Mouse (Mus musculus) CH12.LX (cell line): Measurements from ENCODE around the gene Pdgfra. TPM values are rescaled to one million over a fixed set of nuclear protein-coding genes. Genes with fewer than 3 reads are reported as not detected.

Experiments
- DNase-seq: peaks from one replicate; pipeline ENCODE4 v3.0.0-alpha.2; 2013; ENCODE audit errors: extremely low read depth
- H3K27ac ChIP-seq: 2 replicates; pipeline ENCODE4 v1.5.1; 2012; ENCODE audit warnings: low read depth, mild to moderate bottlenecking, control low read depth, moderate library complexity; ENCODE audit not compliant: insufficient read depth
- H3K27me3 ChIP-seq: replicated peaks from 2 replicates; pipeline ENCODE3; 2012; ENCODE audit warnings: inconsistent platforms
- H3K36me3 ChIP-seq, 2 experiments: replicated peaks in 1 of 2; 2 replicates each; pipeline versions ENCODE3 to v1.6.1; 2012; ENCODE audit warnings: inconsistent platforms in 1 of 2, low read length in 1 of 2, mild to moderate bottlenecking in 1 of 2, mixed read lengths in 1 of 2, moderate library complexity in 1 of 2; ENCODE audit not compliant: control insufficient read depth in 1 of 2, insufficient read depth in 1 of 2
- H3K4me1 ChIP-seq, 2 experiments: 2 replicates each; pipeline ENCODE4 v1.6.1; 2012; ENCODE audit warnings: inconsistent platforms in 1 of 2, moderate library complexity in 1 of 2; ENCODE audit not compliant: insufficient read depth in 2 of 2, control insufficient read depth in 1 of 2
- H3K4me2 ChIP-seq: 2 replicates; pipeline ENCODE4 v1.6.1; 2012; ENCODE audit warnings: low read depth, mild to moderate bottlenecking, control low read depth; ENCODE audit not compliant: poor library complexity, insufficient read depth, severe bottlenecking
- H3K4me3 ChIP-seq, 3 experiments: fragments of 150-350 bp in 1 of 3; sonication (generic) in 1 of 3; replicated peaks in 1 of 3; 2 replicates each; pipeline versions ENCODE3 to v1.5.1; 2011 to 2012; ENCODE audit warnings: low read depth in 2 of 3, low read length in 2 of 3, mild to moderate bottlenecking in 2 of 3, moderate library complexity in 2 of 3, control low read depth in 1 of 3, improper control_type of control experiment in 1 of 3, inconsistent platforms in 1 of 3, mixed read lengths in 1 of 3; ENCODE audit not compliant: poor library complexity in 1 of 3
- H3K79me2 ChIP-seq: replicated peaks from 2 replicates; pipeline ENCODE4 v1.6.1; 2012; ENCODE audit warnings: mild to moderate bottlenecking, moderate library complexity; ENCODE audit not compliant: control insufficient read depth, poor library complexity, insufficient read depth, severe bottlenecking; ENCODE audit errors: extremely low read depth
- H3K9ac ChIP-seq: 2 replicates; pipeline ENCODE4 v1.6.1; 2012; ENCODE audit warnings: low read depth, mild to moderate bottlenecking, control low read depth, moderate library complexity; ENCODE audit not compliant: insufficient read depth
- H3K9me3 ChIP-seq: replicated peaks from 2 replicates; pipeline ENCODE3; 2012; ENCODE audit warnings: low read length, inconsistent platforms, mixed read lengths
- CHD1 ChIP-seq: IDR thresholded peaks from 2 replicates; pipeline ENCODE4 v1.6.1; 2012; ENCODE audit warnings: low read depth, low read length, improper control_type of control experiment, inconsistent platforms
- CHD2 ChIP-seq: IDR thresholded peaks from 2 replicates; pipeline ENCODE4 v1.6.1; 2011; ENCODE audit warnings: low read length, improper control_type of control experiment
- CTCF ChIP-seq, 2 experiments: IDR thresholded peaks in 1 of 2; conservative IDR thresholded peaks in 1 of 2; 2 replicates each; pipeline ENCODE4 v1.5.1; 2011 to 2012; ENCODE audit warnings: low read depth in 2 of 2, low read length in 2 of 2, improper control_type of control experiment in 1 of 2, inconsistent platforms in 1 of 2, mild to moderate bottlenecking in 1 of 2, moderate library complexity in 1 of 2
- E2F4 ChIP-seq: IDR thresholded peaks from 2 replicates; pipeline ENCODE4 v1.6.1; 2011; ENCODE audit warnings: low read depth, low read length, improper control_type of control experiment; ENCODE audit not compliant: insufficient replicate concordance
- ELF1 ChIP-seq: IDR thresholded peaks from 2 replicates; pipeline ENCODE4 v1.6.1; 2014; ENCODE audit warnings: low read depth, mild to moderate bottlenecking, inconsistent platforms, low read length, improper control_type of control experiment
- HCFC1 ChIP-seq: IDR thresholded peaks from 2 replicates; pipeline ENCODE4 v1.6.1; 2012; ENCODE audit warnings: low read depth, mild to moderate bottlenecking, inconsistent platforms, low read length, improper control_type of control experiment
- IRF4 ChIP-seq: IDR thresholded peaks from 2 replicates; pipeline ENCODE4 v1.6.1; 2014; ENCODE audit warnings: low read depth, mild to moderate bottlenecking, inconsistent platforms, low read length, improper control_type of control experiment
- JUN ChIP-seq: IDR thresholded peaks from 2 replicates; pipeline ENCODE4 v1.6.1; 2011; ENCODE audit warnings: low read depth, mild to moderate bottlenecking, low read length, improper control_type of control experiment, moderate library complexity; ENCODE audit not compliant: insufficient read depth
- JUND ChIP-seq: conservative IDR thresholded peaks from 2 replicates; pipeline ENCODE4 v1.6.1; 2011; ENCODE audit warnings: low read depth, low read length, improper control_type of control experiment
- KAT2A ChIP-seq: IDR thresholded peaks from 2 replicates; pipeline ENCODE4 v1.6.1; 2012; ENCODE audit warnings: low read length, improper control_type of control experiment, inconsistent platforms; ENCODE audit not compliant: insufficient replicate concordance
- MAFK ChIP-seq: IDR thresholded peaks from 2 replicates; pipeline ENCODE4 v1.6.1; 2011; ENCODE audit warnings: low read length, improper control_type of control experiment; ENCODE audit not compliant: insufficient replicate concordance
- MAX ChIP-seq: IDR thresholded peaks from 2 replicates; pipeline ENCODE4 v1.6.1; 2011; ENCODE audit warnings: low read length, improper control_type of control experiment
- MAZ ChIP-seq: IDR thresholded peaks from 2 replicates; pipeline ENCODE4 v1.6.1; 2012; ENCODE audit warnings: low read depth, mild to moderate bottlenecking, inconsistent platforms, low read length, improper control_type of control experiment, moderate library complexity
- MEF2A ChIP-seq: IDR thresholded peaks from 2 replicates; pipeline ENCODE4 v1.6.1; 2014; ENCODE audit warnings: low read depth, mild to moderate bottlenecking, inconsistent platforms, low read length, improper control_type of control experiment, borderline replicate concordance
- NELFE ChIP-seq: IDR thresholded peaks from 2 replicates; pipeline ENCODE4 v1.6.1; 2011; ENCODE audit warnings: low read depth, low read length, improper control_type of control experiment
- NRF1 ChIP-seq: IDR thresholded peaks from 2 replicates; pipeline ENCODE4 v1.6.1; 2014; ENCODE audit warnings: low read depth, mild to moderate bottlenecking, inconsistent platforms, low read length, improper control_type of control experiment, moderate library complexity
- PAX5 ChIP-seq: IDR thresholded peaks from 2 replicates; pipeline ENCODE4 v1.6.1; 2012; ENCODE audit warnings: low read length, inconsistent platforms, mixed read lengths
- POLR2A ChIP-seq: IDR thresholded peaks from 2 replicates; pipeline ENCODE4 v1.6.1; 2011; ENCODE audit warnings: low read depth, mild to moderate bottlenecking, improper control_type of control experiment, low read length
- RAD21 ChIP-seq: IDR thresholded peaks from 2 replicates; pipeline ENCODE4 v1.6.1; 2011; ENCODE audit warnings: low read depth, mild to moderate bottlenecking, low read length, improper control_type of control experiment, moderate library complexity
- RCOR1 ChIP-seq: conservative IDR thresholded peaks from 2 replicates; pipeline ENCODE4 v1.6.1; 2012; ENCODE audit warnings: low read depth, mild to moderate bottlenecking, inconsistent platforms, low read length, improper control_type of control experiment
- SMC3 ChIP-seq: IDR thresholded peaks from 2 replicates; pipeline ENCODE4 v1.6.1; 2011; ENCODE audit warnings: low read depth, low read length, improper control_type of control experiment
- TBP ChIP-seq: conservative IDR thresholded peaks from 2 replicates; pipeline ENCODE4 v1.6.1; 2011; ENCODE audit warnings: low read depth, low read length, improper control_type of control experiment
- TCF12 ChIP-seq: IDR thresholded peaks from 2 replicates; pipeline ENCODE4 v1.6.1; 2014; ENCODE audit warnings: low read depth, mild to moderate bottlenecking, inconsistent platforms, low read length, improper control_type of control experiment
- ZC3H11A ChIP-seq: IDR thresholded peaks from 2 replicates; pipeline ENCODE4 v1.6.1; 2012; ENCODE audit warnings: low read depth, mild to moderate bottlenecking, inconsistent platforms, low read length, improper control_type of control experiment
- dilution Hi-C: fragments of 300-500 bp; cut with MboI; formaldehyde crosslinking; loops from 2 replicates; pipeline ENCODE4 v1.14.3; 2020; ENCODE audit warnings: low sequenced_read_pairs; ENCODE audit not compliant: extremely low pct_unique_long_range_greater_than_20kb, extremely low pct_ligation_motif_present
- in situ Hi-C: fragments of 300-500 bp; cut with MboI; formaldehyde crosslinking; loops from 3 replicates; pipeline ENCODE4 v1.14.3; 2019; ENCODE audit warnings: low sequenced_read_pairs, low pct_ligation_motif_present, low pct_unique_long_range_greater_than_20kb, mixed read lengths
- polyA plus RNA-seq: library from polyadenylated mRNA; unstranded; fragments of >175 nt; gene quantifications from 2 replicates; pipeline ENCODE4 v1.2.1, GENCODE M21; 2012; ENCODE audit warnings: low read depth; ENCODE audit not compliant: insufficient read length
- total RNA-seq, 2 experiments: library from RNA; depleted of rRNA; stranded (reverse); fragments of 300-350 nt in 1 of 2; fragments of >200 nt in 1 of 2; gene quantifications; 2 replicates each; pipeline ENCODE4 v1.2.3; 2012 to 2014

Pdgfra gene
- total and polyA plus RNA-seq, 3 experiments = 0.13 to 0.25 (median 0.13) TPM

DNA sequence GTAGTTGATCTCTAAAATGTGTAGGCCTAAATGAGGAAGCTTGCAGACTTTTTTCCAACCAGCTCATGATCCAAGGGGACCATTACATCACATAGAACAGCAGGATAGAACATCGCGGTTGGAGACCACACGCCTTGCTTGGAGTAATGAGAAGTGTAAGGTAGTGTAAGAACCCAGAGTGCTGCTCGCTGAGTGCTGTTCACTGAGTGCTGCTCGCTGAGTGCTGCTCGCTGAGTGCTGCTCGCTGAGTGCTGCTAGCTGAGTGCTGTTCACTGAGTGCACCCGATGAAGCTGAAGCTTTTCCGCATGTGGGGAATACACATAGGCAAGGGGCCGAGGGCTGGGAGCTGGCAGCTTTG, 48.3 kb downstream of the Pdgfra start:
- Histone ChIP-seq H3K9me3 (no peaks in the 10 kb centered on the region), H3K27me3 (no peaks in the 10 kb centered on the region), H3K36me3 (no peaks in the 10 kb centered on the region)
- in situ Hi-C loops (loop anchor here (25.0 kb wide), 1 partner anchor 162 kb away; no protein-coding TSS in a partner anchor), dilution Hi-C loops (no loop called here)
- TF ChIP-seq MAX (no peak), TBP (no peak)
- TF ChIP-seq, all 38 proteins: peak for 0
- Histone ChIP-seq H3K4me3 (no peak overlapping the region), H3K4me1 (no peaks in the 10 kb centered on the region), H3K4me2 (no peak overlapping the region), H3K79me2 (no peaks in the 10 kb centered on the region), H3K27ac (no peak overlapping the region), H3K9ac (no peak overlapping the region)
- no peak for DNase-seq

DNA sequence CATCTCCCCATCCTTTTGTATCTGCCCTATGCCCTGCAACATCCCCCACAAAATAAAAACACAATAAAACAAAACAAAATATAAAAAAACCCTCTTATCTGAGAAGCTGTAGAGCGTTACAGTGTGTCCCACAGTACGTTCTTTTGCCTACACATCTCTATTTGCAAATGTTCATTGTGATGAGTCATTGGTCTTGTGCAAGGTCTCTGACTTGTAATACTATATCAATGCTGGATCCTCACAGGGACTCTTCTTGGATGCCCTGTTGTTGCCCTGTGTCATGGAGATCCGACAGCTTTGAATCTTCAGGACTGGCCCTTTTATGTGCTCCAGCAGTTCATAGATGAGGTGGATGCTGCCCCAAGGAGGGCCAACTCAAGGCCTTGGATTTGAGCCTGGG, 55.8 kb downstream of the Pdgfra start:
- Histone ChIP-seq H3K27ac (no peak overlapping the region), H3K4me1 (no peaks in the 10 kb centered on the region), H3K9ac (no peak overlapping the region), H3K27me3 (no peaks in the 10 kb centered on the region), H3K4me3 (no peak overlapping the region), H3K36me3 (no peaks in the 10 kb centered on the region), H3K4me2 (no peak overlapping the region), H3K79me2 (no peaks in the 10 kb centered on the region), H3K9me3 (no peaks in the 10 kb centered on the region)
- TF ChIP-seq KAT2A = no peak
- TF ChIP-seq CHD1 = no peak
- no peak for TF ChIP-seq ZC3H11A
- TF ChIP-seq MEF2A = no peak
- no peak for TF ChIP-seq RCOR1
- TF ChIP-seq POLR2A = no peak
- no peak for TF ChIP-seq ELF1
- no peak for DNase-seq
- dilution Hi-C loops (no loop called here), in situ Hi-C loops (loop anchor here (25.0 kb wide), 1 partner anchor 154 kb away; no protein-coding TSS in a partner anchor)

DNA sequence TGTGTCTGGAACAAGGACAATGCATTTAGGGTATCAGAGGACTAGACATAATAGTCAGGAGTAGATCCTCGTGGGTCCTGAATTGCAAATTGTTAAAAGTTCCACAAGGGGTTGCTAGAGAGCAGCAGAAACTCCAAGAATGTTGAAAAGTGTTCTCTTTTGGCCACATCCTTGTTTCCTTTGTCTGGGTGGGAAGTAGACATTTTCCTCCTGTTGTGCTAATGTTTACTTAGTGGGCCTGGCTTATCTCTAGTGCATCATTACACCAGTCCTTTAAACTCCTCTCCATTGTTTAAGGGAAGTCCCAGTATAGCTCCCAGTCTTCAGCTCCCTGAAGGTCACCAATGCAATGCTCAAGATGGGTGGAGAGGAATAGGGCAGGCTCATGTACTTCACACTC, 57.9 kb downstream of the Pdgfra start:
- no peaks in the 10 kb centered on the region for H3K9me3 ChIP-seq
- no peak overlapping the region for H3K4me2 ChIP-seq
- H3K36me3 ChIP-seq = no peaks in the 10 kb centered on the region
- H3K79me2 ChIP-seq = no peaks in the 10 kb centered on the region
- H3K9ac ChIP-seq = no peak overlapping the region
- peaks cover 0 to under 1% of the 10 kb centered on the region in 2 experiments; a peak in 1 of 4 replicates for H3K4me1 ChIP-seq
- in situ Hi-C loops = loop anchor here (10.0 to 25.0 kb wide), 2 partner anchors 152 to 645 kb away; no protein-coding TSS in a partner anchor
- dilution Hi-C loops = no loop called here
- DNase-seq = peak; percentile 31
- H3K27ac ChIP-seq = no peak overlapping the region
- no peak overlapping the region for H3K4me3 ChIP-seq
- H3K27me3 ChIP-seq = no peaks in the 10 kb centered on the region
- TF ChIP-seq MAZ = no peak
- no peak for TF ChIP-seq NELFE
- TF ChIP-seq TCF12 = no peak
- TF ChIP-seq SMC3 = peak; percentile 52
- TF ChIP-seq RAD21 = peak; percentile 65
- TF ChIP-seq RCOR1 = no peak
- TF ChIP-seq JUN = no peak
- no peak for TF ChIP-seq HCFC1
- no peak for TF ChIP-seq JUND
- TF ChIP-seq CHD2 = no peak
- no peak for TF ChIP-seq KAT2A
- TF ChIP-seq IRF4 = no peak
- TF ChIP-seq E2F4 = no peak
- peak; percentile 50 to 68; a peak in 3 of 4 replicates for TF ChIP-seq CTCF (conservative IDR thresholded peaks at IDR 0.05 in 1 of 2, IDR thresholded peaks at IDR 0.05 in 1 of 2; ENCODE audit: low read depth in 2 of 2, low read length in 2 of 2)
- TF ChIP-seq PAX5 = no peak
- TF ChIP-seq NRF1 = no peak
- TF ChIP-seq MAX = no peak
- no peak for TF ChIP-seq MAFK
